Mouse (Mus musculus) macrophage (primary cell): ENCODE data around the gene P3h2. TPM values are rescaled to one million over a fixed set of nuclear protein-coding genes. Genes with fewer than 3 reads are reported as not detected.

Source experiments
- H3K27ac ChIP-seq: fragments of 350-480 bp; formaldehyde crosslinking; 2 replicates; pipeline ENCODE4 v1.9.0; 2021
- H3K36me3 ChIP-seq: fragments of 350-480 bp; formaldehyde crosslinking; 2 replicates; pipeline ENCODE4 v1.9.0; 2021; ENCODE audit errors: inconsistent target
- H3K4me3 ChIP-seq: fragments of 350-480 bp; formaldehyde crosslinking; 2 replicates; pipeline ENCODE4 v1.9.0; 2021; ENCODE audit errors: inconsistent target
- H3K79me2 ChIP-seq: fragments of 350-480 bp; formaldehyde crosslinking; 2 replicates; pipeline ENCODE4 v1.9.0; 2021; ENCODE audit errors: inconsistent target
- WGBS: methylation state at CpG from one replicate; pipeline ENCODE4 v1.1.7; 2026; ENCODE audit warnings: inconsistent platforms; ENCODE audit not compliant: missing documents; 5-methylcytosine and 5-hydroxymethylcytosine counted together
- polyA plus RNA-seq: library from polyadenylated mRNA; stranded (reverse); fragments of 250-400 nt; gene quantifications from 3 replicates; pipeline ENCODE4 v1.2.4, GENCODE M21; 2018; ENCODE audit warnings: inconsistent platforms

Gene P3h2
- polyA plus RNA-seq, 1 experiment from 2014 or later, result 0.10 TPM

GRCm38 (mm10) chr16:26085160-26085559 is 20.4 kb downstream of the P3h2 start:
- no peaks in the 10 kb centered on the region for H3K79me2 ChIP-seq
- H3K36me3 ChIP-seq, result no peaks in the 10 kb centered on the region
- 67% methylated on average over 2 of the region's 2 CpGs for WGBS
- no peak overlapping the region for H3K4me3 ChIP-seq
- H3K27ac ChIP-seq, result no peak overlapping the region

GRCm38 (mm10) chr16:26082831-26083230 is 22.8 kb downstream of the P3h2 start:
- Histone ChIP-seq H3K79me2 (no peaks in the 10 kb centered on the region), H3K27ac (no peak overlapping the region), H3K36me3 (no peaks in the 10 kb centered on the region), H3K4me3 (no peak overlapping the region)
- 100% methylated on average over 1 of the region's 1 CpGs for WGBS

- H3K79me2 ChIP-seq, result no peaks in the 10 kb centered on the region
- no peaks in the 10 kb centered on the region for H3K36me3 ChIP-seq
- no peak overlapping the region for H3K4me3 ChIP-seq
- H3K27ac ChIP-seq, result no peak overlapping the region
Observed at GRCm38 (mm10) chr16:26082391-26082790, 23.2 kb downstream of the P3h2 start.

- WGBS, result 72% methylated on average over 7 of the region's 7 CpGs
- Histone ChIP-seq H3K36me3 (no peaks in the 10 kb centered on the region), H3K27ac (no peak overlapping the region), H3K79me2 (no peaks in the 10 kb centered on the region), H3K4me3 (no peak overlapping the region)
Observed at GRCm38 (mm10) chr16:26078923-26079351, 26.6 kb downstream of the P3h2 start.

- no peak overlapping the region for H3K27ac ChIP-seq
- no peaks in the 10 kb centered on the region for H3K36me3 ChIP-seq
- no peaks in the 10 kb centered on the region for H3K79me2 ChIP-seq
- WGBS, result 78% methylated on average over 2 of the region's 2 CpGs
- H3K4me3 ChIP-seq, result no peak overlapping the region
Observed at GRCm38 (mm10) chr16:26078100-26078422, 27.5 kb downstream of the P3h2 start.

- Histone ChIP-seq H3K4me3 (no peak overlapping the region), H3K79me2 (no peaks in the 10 kb centered on the region), H3K27ac (no peak overlapping the region), H3K36me3 (no peaks in the 10 kb centered on the region)
- WGBS, result 92% methylated on average over 10 of the region's 10 CpGs
Observed at GRCm38 (mm10) chr16:26077246-26078099, 28.1 kb downstream of the P3h2 start.

- no peaks in the 10 kb centered on the region for H3K79me2 ChIP-seq
- H3K4me3 ChIP-seq, result no peak overlapping the region
- no peaks in the 10 kb centered on the region for H3K36me3 ChIP-seq
- H3K27ac ChIP-seq, result no peak overlapping the region
Observed at GRCm38 (mm10) chr16:26075063-26075462, 30.5 kb downstream of the P3h2 start.

GRCm38 (mm10) chr16:26070376-26070775 is 35.2 kb downstream of the P3h2 start:
- no peak overlapping the region for H3K27ac ChIP-seq
- H3K36me3 ChIP-seq, result no peaks in the 10 kb centered on the region
- H3K4me3 ChIP-seq, result no peak overlapping the region
- WGBS, result 100% methylated on average over 3 of the region's 3 CpGs
- no peaks in the 10 kb centered on the region for H3K79me2 ChIP-seq

- 53% methylated on average over 6 of the region's 6 CpGs for WGBS
- H3K4me3 ChIP-seq, result no peak overlapping the region
- H3K36me3 ChIP-seq, result no peaks in the 10 kb centered on the region
- no peaks in the 10 kb centered on the region for H3K79me2 ChIP-seq
- no peak overlapping the region for H3K27ac ChIP-seq
Observed at GRCm38 (mm10) chr16:26065060-26065459, 40.5 kb downstream of the P3h2 start.

GRCm38 (mm10) chr16:26060239-26061085 is 45.1 kb downstream of the P3h2 start:
- no peaks in the 10 kb centered on the region for H3K36me3 ChIP-seq
- H3K79me2 ChIP-seq, result no peaks in the 10 kb centered on the region
- WGBS, result 85% methylated on average over 5 of the region's 5 CpGs
- H3K4me3 ChIP-seq, result no peak overlapping the region
- no peak overlapping the region for H3K27ac ChIP-seq

GRCm38 (mm10) chr16:26053631-26054030 is 52.0 kb downstream of the P3h2 start:
- H3K4me3 ChIP-seq, result no peak overlapping the region
- no peaks in the 10 kb centered on the region for H3K36me3 ChIP-seq
- H3K27ac ChIP-seq, result no peak overlapping the region
- H3K79me2 ChIP-seq, result no peaks in the 10 kb centered on the region
- 74% methylated on average over 3 of the region's 3 CpGs for WGBS

- 88% methylated on average over 5 of the region's 5 CpGs for WGBS
- H3K36me3 ChIP-seq, result no peaks in the 10 kb centered on the region
- no peaks in the 10 kb centered on the region for H3K79me2 ChIP-seq
- H3K27ac ChIP-seq, result no peak overlapping the region
- no peak overlapping the region for H3K4me3 ChIP-seq
Observed at GRCm38 (mm10) chr16:26049393-26050087, 56.0 kb downstream of the P3h2 start.

- 97% methylated on average over 3 of the region's 3 CpGs for WGBS
Observed at GRCm38 (mm10) chr16:26047870-26048269, 57.7 kb downstream of the P3h2 start.

GRCm38 (mm10) chr16:26047396-26047795 is 58.2 kb downstream of the P3h2 start:
- 100% methylated on average over 1 of the region's 1 CpGs for WGBS

More at GRCm38 (mm10) chr16:26047870-26048269, 57.7 kb downstream of the P3h2 start:
- Histone ChIP-seq H3K36me3 (no peaks in the 10 kb centered on the region), H3K79me2 (no peaks in the 10 kb centered on the region), H3K27ac (no peak overlapping the region), H3K4me3 (no peak overlapping the region)

GRCm38 (mm10) chr16:26041929-26042303 is 63.7 kb downstream of the P3h2 start:
- Histone ChIP-seq H3K79me2 (no peaks in the 10 kb centered on the region), H3K27ac (no peak overlapping the region), H3K4me3 (no peak overlapping the region), H3K36me3 (no peaks in the 10 kb centered on the region)
- WGBS, result 50% methylated on average over 2 of the region's 2 CpGs

More at GRCm38 (mm10) chr16:26047396-26047795, 58.2 kb downstream of the P3h2 start:
- Histone ChIP-seq H3K4me3 (no peak overlapping the region), H3K27ac (no peak overlapping the region), H3K36me3 (no peaks in the 10 kb centered on the region), H3K79me2 (no peaks in the 10 kb centered on the region)
